Mouse (Mus musculus) splenic B cell, adult 2 months (primary cell): ENCODE measurements around the gene Flrt2.
"Not testable (repeated sequence)": the region's sequence is repeated elsewhere in the genome, so short reads cannot be mapped to it uniquely, and the experiment has no call there.

ENCODE experiments used
- DNase-seq: peaks from one replicate; pipeline ENCODE4 v3.0.0-alpha.2; 2011; ENCODE audit warnings: low read depth, low spot score
- H3K27me3 ChIP-seq: 2 replicates; pipeline ENCODE4 v1.6.1; 2012; ENCODE audit warnings: mild to moderate bottlenecking, low read length, moderate library complexity, mixed read lengths; ENCODE audit not compliant: control insufficient read depth, poor library complexity, insufficient read depth, severe bottlenecking
- H3K36me3 ChIP-seq: 2 replicates; pipeline ENCODE4 v1.6.1; 2012; ENCODE audit warnings: mild to moderate bottlenecking, low read length, moderate library complexity, mixed read lengths; ENCODE audit not compliant: control insufficient read depth, poor library complexity, insufficient read depth, severe bottlenecking

Gene Flrt2

DNA sequence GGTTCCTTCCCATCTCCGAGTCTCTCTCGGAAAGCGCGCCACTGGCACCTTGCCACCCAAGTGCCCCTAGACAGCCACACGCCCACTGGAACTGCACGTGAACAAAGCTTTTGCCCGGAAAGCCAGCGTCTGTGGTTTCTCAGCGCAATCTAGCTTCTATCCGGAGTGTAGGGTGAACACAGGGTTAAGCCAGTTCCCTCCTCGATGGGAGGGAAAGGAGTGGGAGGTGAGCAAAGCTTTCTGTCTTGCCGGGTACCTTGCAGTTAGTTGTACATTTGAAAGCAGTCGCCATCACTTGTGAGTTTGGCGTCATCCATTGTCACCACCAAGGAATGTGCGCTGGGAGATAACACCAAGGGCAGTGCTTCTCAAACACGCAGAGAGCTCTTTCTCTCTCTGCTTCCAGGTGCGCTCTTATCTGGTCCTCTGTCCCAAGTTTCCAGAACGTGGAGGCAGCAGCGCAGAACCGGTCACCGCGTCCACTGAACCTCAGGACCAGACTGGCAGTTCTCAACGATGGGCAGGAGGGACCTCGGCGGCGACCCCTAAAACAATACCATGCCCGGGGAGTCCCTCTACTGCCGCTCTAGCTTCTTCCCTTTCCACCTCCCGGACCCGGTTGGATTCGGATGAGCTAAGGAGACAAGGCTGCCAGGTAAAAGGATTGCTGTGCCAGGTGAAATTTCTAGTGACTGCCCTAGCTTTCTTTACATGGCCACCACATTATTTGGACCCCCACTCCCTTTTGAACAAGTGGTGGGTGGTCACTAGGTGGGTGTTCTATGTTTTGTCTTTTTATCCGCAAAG, at the start of gene Flrt2:
TSS of gene Flrt2 (plus strand) at position 266 of the 807 bp plus-strand sequence.
- no peak for DNase-seq
- H3K27me3 ChIP-seq, result no peaks in the 10 kb centered on the region; the same call in 1 of the 2 replicates
- no peaks in the 10 kb centered on the region for H3K36me3 ChIP-seq

DNA sequence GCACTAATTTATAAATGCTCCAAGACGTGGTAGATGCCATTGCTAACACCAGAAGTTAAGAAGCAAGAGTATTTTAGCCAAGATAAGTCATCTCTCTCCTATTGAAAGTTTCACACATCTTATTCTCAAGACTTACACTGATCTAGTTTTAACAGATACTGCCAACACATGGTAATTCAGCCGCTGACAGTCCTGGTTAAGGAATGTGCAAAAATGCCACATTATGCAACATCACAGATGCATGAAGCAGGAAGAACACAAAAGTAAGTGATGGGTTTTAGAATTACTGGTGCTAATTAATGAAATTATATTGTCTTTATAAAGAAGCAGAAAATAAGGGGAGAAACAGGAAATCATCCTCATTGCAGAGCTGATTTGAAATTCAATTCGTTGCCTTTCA, 49.8 kb upstream of the Flrt2 start:
- H3K36me3 ChIP-seq, result no peaks in the 10 kb centered on the region
- no peaks in the 10 kb centered on the region for H3K27me3 ChIP-seq
- DNase-seq, result no peak

DNA sequence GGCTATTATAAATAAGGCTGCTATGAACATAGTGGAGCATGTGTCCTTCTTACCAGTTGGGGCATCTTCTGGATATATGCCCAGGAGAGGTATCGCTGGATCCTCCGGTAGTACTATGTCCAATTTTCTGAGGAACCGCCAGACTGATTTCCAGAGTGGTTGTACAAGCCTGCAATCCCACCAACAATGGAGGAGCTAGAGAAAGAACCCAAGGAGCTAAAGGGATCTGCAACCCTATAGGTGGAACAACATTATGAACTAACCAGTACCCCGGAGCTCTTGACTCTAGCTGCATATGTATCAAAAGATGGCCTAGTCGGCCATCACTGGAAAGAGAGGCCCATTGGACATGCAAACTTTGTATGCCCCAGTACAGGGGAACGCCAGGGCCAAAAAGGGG, 44.8 kb upstream of the Flrt2 start:
- not testable (repeated sequence) for DNase-seq, H3K36me3 ChIP-seq, H3K27me3 ChIP-seq

DNA sequence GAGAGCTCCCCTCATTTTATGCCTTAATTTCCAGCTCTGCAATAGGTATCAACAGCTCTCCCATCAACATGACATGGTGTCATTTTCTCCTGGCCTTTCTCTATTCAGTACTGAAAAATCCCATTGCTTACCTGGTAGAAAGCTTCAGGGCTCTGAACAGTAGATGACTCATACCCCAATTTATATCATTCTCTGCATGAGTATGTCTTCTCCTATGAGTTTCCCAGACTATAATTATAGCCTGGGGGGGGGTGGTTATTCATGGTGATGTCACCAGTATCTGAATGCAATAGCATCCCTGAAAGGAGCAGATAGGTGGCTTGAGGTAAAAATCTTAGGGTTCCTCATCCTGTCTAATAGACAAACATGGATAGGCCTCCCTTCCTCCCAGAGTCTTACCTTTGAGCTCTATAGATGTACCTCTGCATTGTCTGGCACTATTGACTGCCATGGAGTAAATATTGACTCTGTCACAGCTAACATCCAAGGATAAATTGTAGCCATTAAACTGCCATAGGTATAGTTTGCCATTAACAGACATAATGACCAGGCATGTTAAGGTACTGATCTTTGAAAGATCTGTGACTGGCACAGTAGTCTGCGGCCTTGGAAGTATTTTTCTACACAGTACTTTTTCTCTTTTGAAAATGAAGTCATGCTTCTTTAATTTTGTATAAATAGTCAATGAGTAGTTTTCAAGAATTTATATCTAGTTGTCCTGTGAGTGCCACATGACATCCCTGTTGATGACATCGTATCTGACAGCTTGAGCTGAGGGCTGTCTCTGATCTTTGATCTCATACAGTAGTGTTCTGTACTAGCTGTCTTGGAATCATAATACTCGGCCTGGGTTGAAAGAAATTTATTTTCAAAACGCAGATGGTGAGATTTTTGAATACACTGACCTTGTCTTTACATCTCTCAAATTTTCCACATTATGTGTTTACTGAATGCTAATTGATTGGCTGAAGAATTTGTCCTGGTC, 39.6 kb upstream of the Flrt2 start:
- no peak for DNase-seq
- no peaks in the 10 kb centered on the region for H3K27me3 ChIP-seq
- no peaks in the 10 kb centered on the region for H3K36me3 ChIP-seq

DNA sequence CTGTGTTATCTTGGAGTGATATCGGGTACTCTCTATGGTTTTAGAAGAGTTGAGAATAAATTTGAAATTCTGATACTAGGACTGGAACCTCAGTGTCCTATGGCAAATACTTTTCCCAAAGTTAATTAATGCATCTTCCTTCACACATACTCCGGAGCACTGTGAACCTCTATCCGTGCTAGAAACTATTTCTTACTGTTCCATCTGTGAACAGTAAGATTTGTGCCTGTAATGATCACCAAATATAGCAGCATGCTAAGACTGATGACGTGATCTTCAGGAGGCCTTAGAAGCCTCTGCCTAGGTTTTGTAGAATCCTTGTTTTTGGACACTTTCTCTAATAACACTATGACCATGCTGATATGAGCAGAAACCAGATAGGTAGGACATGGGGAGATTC, 35.4 kb upstream of the Flrt2 start:
- Histone ChIP-seq H3K27me3 (no peaks in the 10 kb centered on the region), H3K36me3 (no peaks in the 10 kb centered on the region)
- DNase-seq, result no peak

DNA sequence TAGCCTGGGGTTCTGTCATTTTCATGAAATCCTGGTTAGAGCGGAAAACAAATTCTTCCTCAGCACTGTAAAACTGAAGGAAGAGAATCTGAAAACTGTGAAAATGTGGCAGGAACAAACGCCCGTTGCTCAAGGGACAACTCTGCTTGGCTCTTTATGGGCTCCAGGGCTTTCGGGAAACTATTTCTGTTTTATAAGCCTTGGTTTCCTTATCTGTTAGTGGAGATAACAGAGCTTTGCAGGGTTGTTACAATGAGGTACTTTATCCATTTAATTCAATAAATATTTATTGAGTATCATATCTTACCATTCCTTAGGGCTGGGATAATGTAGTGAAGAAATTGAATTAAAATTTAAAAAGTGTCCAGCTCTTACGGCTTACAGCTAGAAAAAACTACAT, 24.7 kb upstream of the Flrt2 start:
- H3K36me3 ChIP-seq, result no peaks in the 10 kb centered on the region
- DNase-seq, result no peak

DNA sequence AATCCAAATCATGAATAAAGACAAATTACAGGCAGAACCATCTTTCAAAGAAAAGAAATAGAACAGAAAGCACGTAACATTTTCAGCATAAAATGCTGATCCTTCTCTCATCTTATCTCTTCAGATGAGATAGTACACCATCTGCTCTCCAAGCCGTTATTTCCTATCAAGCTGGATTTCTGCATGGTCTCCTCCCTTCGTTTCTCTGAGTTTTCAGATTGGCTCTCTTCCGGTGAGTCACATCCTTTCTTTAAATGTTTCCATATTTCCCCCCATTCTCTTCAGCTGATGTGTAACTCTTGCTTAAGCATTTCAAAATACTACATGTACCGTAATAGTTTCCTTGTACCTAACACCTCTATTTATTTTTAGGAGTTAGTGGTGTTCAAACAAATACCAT, 16.3 kb upstream of the Flrt2 start:
- Histone ChIP-seq H3K27me3 (no peaks in the 10 kb centered on the region), H3K36me3 (no peaks in the 10 kb centered on the region)
- DNase-seq, result no peak

More for the DNA sequence above, 24.7 kb upstream of the Flrt2 start:
- no peaks in the 10 kb centered on the region for H3K27me3 ChIP-seq

DNA sequence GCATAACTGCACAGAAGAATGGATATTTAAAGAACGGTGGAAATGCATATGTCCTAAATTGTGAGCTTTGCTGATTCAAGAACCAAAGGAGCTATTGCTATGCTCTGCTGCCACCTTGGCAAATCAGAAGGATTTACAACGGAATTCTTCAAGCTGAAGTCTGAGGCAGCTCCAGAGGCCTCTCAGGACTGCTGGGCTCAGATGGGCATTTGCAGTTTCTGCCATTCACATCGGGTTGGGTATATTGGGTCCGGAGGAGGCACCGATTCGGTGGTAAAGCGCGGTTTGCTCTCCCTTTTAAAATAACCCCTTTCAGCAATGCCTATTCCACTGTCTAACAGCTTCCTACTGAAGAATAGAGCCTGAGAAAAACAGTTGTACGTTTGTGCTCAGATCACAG, 1.2 kb upstream of the Flrt2 start:
- no peaks in the 10 kb centered on the region for H3K36me3 ChIP-seq
- H3K27me3 ChIP-seq, result no peaks in the 10 kb centered on the region; the same call in 1 of the 2 replicates
- no peak for DNase-seq

DNA sequence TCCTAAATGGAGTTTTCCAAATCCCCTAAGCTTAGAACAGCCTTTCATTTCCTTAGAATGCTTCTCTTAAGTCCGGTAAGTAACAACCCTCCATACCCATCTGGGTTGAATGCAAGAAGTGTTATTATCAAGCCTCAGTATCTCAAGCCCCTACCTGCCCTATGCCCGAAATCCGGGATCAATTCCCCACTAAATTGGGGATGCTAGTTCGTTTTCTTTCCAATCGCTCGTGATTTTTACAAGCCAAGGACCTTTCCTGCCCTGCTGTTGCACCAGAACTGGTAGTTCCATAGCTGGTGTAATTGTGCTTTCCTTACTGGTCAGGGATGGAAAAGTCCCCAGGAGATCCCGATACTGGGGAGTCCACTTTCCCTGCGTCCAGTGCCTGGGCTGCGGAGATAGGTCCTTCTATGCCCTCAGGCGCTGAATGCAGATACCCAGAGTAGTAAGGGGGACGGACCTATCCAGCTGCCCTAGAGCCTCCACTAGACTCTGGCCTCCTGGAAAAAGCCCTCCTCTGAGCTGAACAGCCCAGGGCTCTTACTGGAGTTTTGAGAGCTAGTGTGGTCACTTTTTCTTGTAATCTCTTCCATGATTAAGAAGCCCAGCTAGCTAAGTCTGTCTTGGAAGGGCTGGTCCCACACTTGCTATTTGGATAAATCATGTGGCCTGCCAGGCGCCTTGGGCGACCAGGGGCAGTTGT, 1.1 kb downstream of the Flrt2 start:
- DNase-seq, result no peak
- no peaks in the 10 kb centered on the region; the same call in 1 of the 2 replicates for H3K27me3 ChIP-seq
- H3K36me3 ChIP-seq, result no peaks in the 10 kb centered on the region

DNA sequence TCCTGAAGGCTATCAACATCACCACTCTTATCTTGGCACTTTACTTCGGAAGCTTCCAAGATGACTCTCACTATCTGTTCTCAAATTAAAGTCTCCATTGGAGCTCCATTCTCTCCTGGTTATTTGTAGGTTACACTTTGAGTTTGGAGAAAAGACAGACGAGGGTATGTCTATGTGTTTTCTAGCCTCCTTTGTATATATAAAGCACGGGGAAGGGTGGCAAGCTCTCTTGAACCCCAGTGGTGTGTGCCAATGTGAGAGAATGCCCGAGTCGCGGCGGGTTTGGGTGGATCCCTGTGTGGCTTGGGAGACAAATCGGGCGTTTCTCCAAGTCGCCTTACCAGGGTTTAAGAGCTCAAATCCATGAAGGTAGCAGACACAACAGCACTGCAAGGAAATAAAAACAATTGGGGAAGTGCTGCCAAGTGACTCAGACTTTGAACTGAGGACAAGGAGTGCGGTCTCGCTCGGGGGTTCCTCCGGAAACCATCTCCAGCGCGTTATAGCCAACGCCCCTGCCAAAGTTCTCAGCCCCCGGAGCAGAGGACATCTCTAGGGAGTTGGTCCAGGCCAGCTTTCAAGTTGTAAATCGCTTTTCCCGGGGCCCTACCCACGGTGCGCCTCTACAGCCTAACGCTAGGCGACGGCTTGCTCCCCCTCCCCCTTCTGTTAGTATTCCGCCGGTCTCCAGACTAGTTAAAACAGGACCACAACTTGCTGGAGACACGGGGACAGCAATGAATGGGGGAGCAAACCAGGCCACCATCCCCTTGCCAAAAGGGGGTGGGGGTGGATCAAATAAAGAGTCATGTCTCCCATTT, 1.8 kb downstream of the Flrt2 start:
- no peak for DNase-seq
- H3K36me3 ChIP-seq, result no peaks in the 10 kb centered on the region
- no peaks in the 10 kb centered on the region; the same call in 1 of the 2 replicates for H3K27me3 ChIP-seq

DNA sequence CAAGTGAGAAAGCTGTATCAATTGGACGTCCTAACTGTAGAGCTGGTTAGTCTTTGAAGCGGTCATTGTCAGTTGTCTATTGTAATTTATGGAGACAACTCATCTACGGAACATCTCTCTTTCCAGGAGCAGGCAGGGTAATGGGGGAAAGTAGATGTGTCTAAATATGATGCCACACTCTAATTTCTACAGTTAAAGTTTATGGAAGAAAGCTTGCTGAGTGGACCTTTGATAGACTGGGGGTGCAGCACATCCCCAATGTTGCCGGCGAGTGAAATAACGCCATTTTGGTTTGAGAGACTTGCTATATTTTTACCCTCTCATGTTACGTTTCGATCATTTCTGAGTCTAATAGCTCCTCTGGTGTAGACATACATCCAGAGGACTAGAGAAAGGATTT, 2.5 kb downstream of the Flrt2 start:
- H3K27me3 ChIP-seq, result no peaks in the 10 kb centered on the region; the same call in 1 of the 2 replicates
- H3K36me3 ChIP-seq, result no peaks in the 10 kb centered on the region
- no peak for DNase-seq

DNA sequence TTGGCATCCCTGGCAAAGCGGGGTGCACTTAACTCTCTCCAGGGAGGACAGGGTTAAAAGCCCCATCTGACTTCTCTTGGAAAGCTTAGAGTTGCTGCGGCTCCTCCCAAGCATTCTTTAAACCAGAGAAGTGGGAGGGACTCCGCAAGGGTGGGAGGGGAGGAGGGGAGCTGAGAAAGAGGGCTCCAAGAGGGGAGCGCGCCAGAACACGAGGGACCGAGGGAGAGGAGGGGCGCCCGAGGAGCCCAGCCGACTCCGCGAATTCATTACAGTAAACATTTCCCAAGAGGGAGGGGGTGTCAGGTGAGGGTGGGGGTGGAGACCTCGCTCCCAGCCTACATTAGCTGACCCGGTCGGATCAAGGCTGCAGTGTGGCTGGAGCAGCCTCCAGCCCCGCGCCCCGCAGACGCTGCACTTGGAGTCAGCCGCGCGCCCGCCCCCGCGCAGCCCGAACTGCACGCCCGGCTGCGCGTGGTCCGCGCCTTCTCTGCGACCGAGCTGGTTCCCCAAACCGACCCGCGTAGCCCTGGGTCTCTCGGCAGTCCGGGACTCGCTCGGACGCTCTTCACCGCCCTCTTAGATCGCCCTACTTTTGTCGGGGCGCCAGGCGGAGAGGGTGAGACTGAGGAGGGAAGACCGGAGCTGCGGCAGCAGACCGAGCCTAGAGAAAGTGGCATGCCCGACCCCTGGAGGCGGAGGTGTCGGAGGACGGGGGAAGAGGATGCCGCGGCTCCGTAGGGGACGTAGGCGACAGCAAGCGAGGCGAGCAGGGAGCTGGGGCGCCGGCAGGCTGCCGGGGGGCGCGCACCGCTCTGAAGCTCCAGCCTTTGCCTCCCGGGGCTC, 3.2 kb downstream of the Flrt2 start:
- no peaks in the 10 kb centered on the region; the same call in 1 of the 2 replicates for H3K27me3 ChIP-seq
- no peaks in the 10 kb centered on the region for H3K36me3 ChIP-seq
- DNase-seq, result no peak

DNA sequence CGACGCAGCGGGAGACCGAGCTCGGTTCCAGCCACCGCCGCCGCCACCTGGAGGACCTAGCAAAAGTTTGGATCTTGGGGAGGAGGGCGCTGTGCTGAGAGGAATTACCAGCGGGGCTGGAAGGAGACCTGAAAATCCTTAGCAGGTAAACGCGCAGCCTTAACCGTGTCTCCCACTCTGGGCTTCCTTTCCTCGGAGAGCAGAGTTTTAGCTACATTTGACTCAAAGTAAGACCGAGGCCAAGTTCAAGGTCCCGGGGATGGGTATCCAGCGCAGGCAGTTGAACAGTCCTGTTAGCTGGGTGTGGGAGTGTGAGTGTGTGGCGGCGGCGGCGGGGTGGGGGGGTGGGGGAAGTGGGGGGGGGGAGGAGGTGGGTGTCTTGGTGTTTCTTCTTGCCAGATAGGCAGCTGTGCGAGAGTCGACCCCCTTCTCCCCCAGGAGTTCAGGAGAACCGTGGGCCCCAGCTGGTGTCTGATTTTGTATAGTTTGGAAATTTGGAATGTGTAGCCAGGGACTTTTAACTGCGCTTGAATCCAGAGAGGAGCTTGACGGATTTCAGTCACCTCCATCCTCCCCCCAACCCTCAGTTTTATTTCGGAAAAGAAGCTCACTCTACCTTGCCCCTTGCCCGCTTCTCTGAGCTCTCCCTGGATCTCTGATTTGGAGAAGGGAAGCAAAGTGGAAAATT, 4.0 kb downstream of the Flrt2 start:
- no peak for DNase-seq
- Histone ChIP-seq H3K36me3 (no peaks in the 10 kb centered on the region), H3K27me3 (no peaks in the 10 kb centered on the region; the same call in 1 of the 2 replicates)
